Mouse (Mus musculus): ENCODE results near the gene Coq10b.

DNA sequence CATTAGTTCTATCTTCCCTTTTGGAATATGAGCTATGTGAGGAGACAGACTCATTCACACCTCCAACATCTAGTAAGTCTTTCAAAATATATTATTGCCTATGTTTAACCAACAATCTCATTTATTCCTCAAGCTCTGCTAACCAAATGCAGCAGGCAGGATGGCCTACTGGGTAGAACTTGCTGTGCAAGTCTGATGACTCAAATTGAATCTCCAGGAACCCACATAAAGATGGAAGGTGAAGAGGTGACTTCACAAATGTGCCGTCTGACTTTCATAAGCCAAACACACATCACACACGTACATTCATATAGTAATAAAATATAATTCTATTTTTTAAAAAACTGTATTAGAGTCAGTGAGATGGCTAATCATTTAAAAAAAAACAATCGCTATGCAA is 899 bp upstream of the Coq10b start:
- TF ChIP-seq GATA1 (IDR thresholded peaks at IDR 0.05; ENCODE audit: borderline replicate concordance, low read length) (no peak), FLI1 (IDR thresholded peaks at IDR 0.05; ENCODE audit: low read length) (no peak)
